Mouse (Mus musculus): ENCODE measurements around the gene Cdh15. TPM values are rescaled to one million over a fixed set of nuclear protein-coding genes. Genes with fewer than 3 reads are reported as not detected.

Cdh15 gene
- polyA plus RNA-seq, 1 experiment = not detected

- Histone ChIP-seq H3K27me3 (ENCODE audit: control insufficient read depth) (peaks cover 13% of the 10 kb centered on the region), H3K4me1 (ENCODE audit: control insufficient read depth) (peaks cover 15% of the 10 kb centered on the region), H3K36me3 (ENCODE audit: control insufficient read depth) (no peaks in the 10 kb centered on the region), H3K9me3 (ENCODE audit: control insufficient read depth, low read length) (no peaks in the 10 kb centered on the region), H3K4me3 (replicated peaks) (no peak overlapping the region)
- no peak for TF ChIP-seq GATA1 (IDR thresholded peaks at IDR 0.05; ENCODE audit: low read length)
- no peak for TF ChIP-seq TAL1 (IDR thresholded peaks at IDR 0.05; ENCODE audit: low read length)
Measured at GRCm38 (mm10) chr8:122834416-122834815, 13.3 kb upstream of the Cdh15 start.

- Histone ChIP-seq H3K4me1 (ENCODE audit: control insufficient read depth) (peaks cover 13% of the 10 kb centered on the region), H3K4me3 (replicated peaks) (no peak overlapping the region), H3K36me3 (ENCODE audit: control insufficient read depth) (no peaks in the 10 kb centered on the region), H3K9me3 (ENCODE audit: control insufficient read depth, low read length) (no peaks in the 10 kb centered on the region), H3K27me3 (ENCODE audit: control insufficient read depth) (peaks cover 13% of the 10 kb centered on the region)
- TF ChIP-seq TAL1 (IDR thresholded peaks at IDR 0.05; ENCODE audit: low read length) = no peak
- no peak for TF ChIP-seq GATA1 (IDR thresholded peaks at IDR 0.05; ENCODE audit: low read length)
Measured at GRCm38 (mm10) chr8:122834971-122835370, 12.8 kb upstream of the Cdh15 start.

GRCm38 (mm10) chr8:122836199-122836598, 11.6 kb upstream of the Cdh15 start:
- no peaks in the 10 kb centered on the region for H3K36me3 ChIP-seq (ENCODE audit: control insufficient read depth)
- peaks cover 18% of the 10 kb centered on the region for H3K27me3 ChIP-seq (ENCODE audit: control insufficient read depth)
- no peak overlapping the region for H3K4me3 ChIP-seq (replicated peaks)
- TF ChIP-seq TAL1 (IDR thresholded peaks at IDR 0.05; ENCODE audit: low read length) (no peak), GATA1 (IDR thresholded peaks at IDR 0.05; ENCODE audit: low read length) (no peak)
- peaks cover 7% of the 10 kb centered on the region for H3K4me1 ChIP-seq (ENCODE audit: control insufficient read depth)
- H3K9me3 ChIP-seq (ENCODE audit: control insufficient read depth, low read length) = no peaks in the 10 kb centered on the region

DNA sequence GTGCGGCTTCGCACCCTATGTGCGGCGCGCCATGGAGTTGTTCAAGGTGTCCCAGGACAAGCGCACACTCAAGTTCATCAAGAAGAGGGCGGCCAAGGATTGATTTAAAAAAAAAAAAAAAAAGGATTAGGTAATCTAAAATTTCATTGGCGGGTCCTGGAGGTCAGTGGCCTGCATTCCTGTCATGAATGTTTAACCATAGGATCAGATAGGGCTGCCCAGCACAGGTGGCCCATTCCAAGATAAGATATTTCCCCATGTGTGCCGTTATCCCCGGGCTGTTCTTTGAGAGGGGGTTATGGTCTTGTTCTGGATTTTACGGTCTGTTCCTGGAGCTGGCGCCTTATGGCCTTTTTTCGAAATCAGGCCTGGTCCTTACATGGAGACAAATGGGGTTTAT, 11.1 kb upstream of the Cdh15 start:
- H3K36me3 ChIP-seq (ENCODE audit: control insufficient read depth) = no peaks in the 10 kb centered on the region
- no peaks in the 10 kb centered on the region for H3K9me3 ChIP-seq (ENCODE audit: control insufficient read depth, low read length)
- TF ChIP-seq TAL1 (IDR thresholded peaks at IDR 0.05; ENCODE audit: low read length) (no peak), GATA1 (IDR thresholded peaks at IDR 0.05; ENCODE audit: low read length) (no peak)
- H3K4me3 ChIP-seq (replicated peaks) = no peak overlapping the region
- peaks cover 7% of the 10 kb centered on the region for H3K4me1 ChIP-seq (ENCODE audit: control insufficient read depth)
- peaks cover 14% of the 10 kb centered on the region for H3K27me3 ChIP-seq (ENCODE audit: control insufficient read depth)

DNA sequence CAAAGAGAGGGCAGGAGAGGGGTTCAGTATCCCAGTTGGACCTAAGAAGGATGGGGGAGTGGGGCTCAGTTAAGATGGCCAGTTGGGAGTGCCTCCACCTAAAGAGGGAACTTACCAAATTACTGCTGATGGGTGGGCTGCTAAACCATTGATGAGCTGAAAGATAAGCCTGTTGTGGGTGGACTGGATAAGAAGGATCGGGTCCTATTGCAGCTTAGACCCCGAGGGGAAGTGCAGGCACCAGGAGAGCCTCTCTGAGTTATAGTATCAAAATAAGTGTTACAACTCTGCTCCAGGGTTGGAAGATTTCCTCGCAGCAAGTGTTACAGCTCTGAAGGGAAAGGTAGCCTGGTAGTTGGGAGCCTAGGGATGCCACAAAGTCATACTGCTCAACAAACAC, 3.6 kb upstream of the Cdh15 start:
- TF ChIP-seq GATA1 (IDR thresholded peaks at IDR 0.05; ENCODE audit: low read length) = no peak
- TF ChIP-seq TAL1 (IDR thresholded peaks at IDR 0.05; ENCODE audit: low read length) = no peak
- peaks cover 47% of the 10 kb centered on the region for H3K27me3 ChIP-seq (ENCODE audit: control insufficient read depth)

DNA sequence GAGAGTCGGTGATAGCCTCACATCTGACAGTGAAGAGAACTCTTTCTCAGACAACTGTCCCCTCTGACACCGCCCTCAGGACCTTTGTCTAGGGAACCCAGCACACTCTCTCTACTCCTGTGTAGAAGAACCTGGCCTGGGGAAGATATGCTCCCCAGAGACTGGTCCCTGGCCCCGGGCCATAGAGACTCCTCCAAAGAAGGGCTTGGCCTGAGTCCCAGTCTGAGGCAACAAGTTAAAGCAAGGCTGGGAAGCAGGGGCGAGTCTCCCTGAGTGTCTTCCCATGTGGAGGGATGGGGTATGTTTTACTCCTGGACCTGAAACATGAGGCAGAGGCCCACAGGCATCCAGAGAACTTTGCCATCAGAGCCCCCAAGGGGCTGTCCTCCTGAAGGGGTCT, 2.1 kb upstream of the Cdh15 start:
- H3K9me3 ChIP-seq (ENCODE audit: control insufficient read depth, low read length) = no peaks in the 10 kb centered on the region
- no peak for TF ChIP-seq GATA1 (IDR thresholded peaks at IDR 0.05; ENCODE audit: low read length)
- TF ChIP-seq TAL1 (IDR thresholded peaks at IDR 0.05; ENCODE audit: low read length) = no peak
- peaks cover 49% of the 10 kb centered on the region for H3K27me3 ChIP-seq (ENCODE audit: control insufficient read depth)
- H3K36me3 ChIP-seq (ENCODE audit: control insufficient read depth) = no peaks in the 10 kb centered on the region
- H3K4me3 ChIP-seq (replicated peaks) = no peak overlapping the region
- H3K4me1 ChIP-seq (ENCODE audit: control insufficient read depth) = peaks cover 7% of the 10 kb centered on the region

More for the DNA sequence above, 3.6 kb upstream of the Cdh15 start:
- Histone ChIP-seq H3K4me3 (replicated peaks) (no peak overlapping the region), H3K9me3 (ENCODE audit: control insufficient read depth, low read length) (no peaks in the 10 kb centered on the region), H3K4me1 (ENCODE audit: control insufficient read depth) (peaks cover 7% of the 10 kb centered on the region), H3K36me3 (ENCODE audit: control insufficient read depth) (no peaks in the 10 kb centered on the region)

GRCm38 (mm10) chr8:122849152-122849910, 1.6 kb downstream of the Cdh15 start:
- no peak overlapping the region for H3K4me3 ChIP-seq (replicated peaks)
- H3K9me3 ChIP-seq (ENCODE audit: control insufficient read depth, low read length) = no peaks in the 10 kb centered on the region
- H3K27me3 ChIP-seq (ENCODE audit: control insufficient read depth) = peaks cover 43% of the 10 kb centered on the region
- no peak for TF ChIP-seq GATA1 (IDR thresholded peaks at IDR 0.05; ENCODE audit: low read length)
- no peak for TF ChIP-seq TAL1 (IDR thresholded peaks at IDR 0.05; ENCODE audit: low read length)
- H3K36me3 ChIP-seq (ENCODE audit: control insufficient read depth) = no peaks in the 10 kb centered on the region
- peaks cover 7% of the 10 kb centered on the region for H3K4me1 ChIP-seq (ENCODE audit: control insufficient read depth)

GRCm38 (mm10) chr8:122850641-122851240, 3.0 kb downstream of the Cdh15 start:
- H3K4me1 ChIP-seq (ENCODE audit: control insufficient read depth) = peaks cover 7% of the 10 kb centered on the region
- no peaks in the 10 kb centered on the region for H3K36me3 ChIP-seq (ENCODE audit: control insufficient read depth)
- no peaks in the 10 kb centered on the region for H3K9me3 ChIP-seq (ENCODE audit: control insufficient read depth, low read length)
- no peak overlapping the region for H3K4me3 ChIP-seq (replicated peaks)
- peaks cover 44% of the 10 kb centered on the region for H3K27me3 ChIP-seq (ENCODE audit: control insufficient read depth)
- TF ChIP-seq GATA1 (IDR thresholded peaks at IDR 0.05; ENCODE audit: low read length) (no peak), TAL1 (IDR thresholded peaks at IDR 0.05; ENCODE audit: low read length) (no peak)

- Histone ChIP-seq H3K27me3 (ENCODE audit: control insufficient read depth) (peaks cover 38% of the 10 kb centered on the region), H3K36me3 (ENCODE audit: control insufficient read depth) (no peaks in the 10 kb centered on the region), H3K9me3 (ENCODE audit: control insufficient read depth, low read length) (no peaks in the 10 kb centered on the region), H3K4me3 (replicated peaks) (no peak overlapping the region), H3K4me1 (ENCODE audit: control insufficient read depth) (peaks cover 7% of the 10 kb centered on the region)
- TF ChIP-seq GATA1 (IDR thresholded peaks at IDR 0.05; ENCODE audit: low read length) (no peak), TAL1 (IDR thresholded peaks at IDR 0.05; ENCODE audit: low read length) (no peak)
Measured at GRCm38 (mm10) chr8:122851692-122852545, 4.2 kb downstream of the Cdh15 start.

All from erythroblast, embryonic 14.5 days (primary cell).